Mouse (Mus musculus): Measurements from ENCODE around the gene Ptges2. TPM values are rescaled to one million over a fixed set of nuclear protein-coding genes. Genes with fewer than 3 reads are reported as not detected.

Gene Ptges2
- polyA plus RNA-seq (2015; fragmentation: Nextera tagmentation; extraction: Ambion mirVana), result 24.9 and 26.0 TPM in 2 replicates

GRCm38 (mm10) chr2:32395484-32395945 is at the start of gene Ptges2:
TSS of gene Ptges2 (plus strand) at chr2:32395896.
- peak within 1 kb of the TSS; percentile 88 for H3K4me2 ChIP-seq
- H3K9me3 ChIP-seq, result no peaks in the 10 kb centered on the region
- H3K4me3 ChIP-seq, result peak within 1 kb of the TSS; percentile 88
- H3K27ac ChIP-seq, result peak within 1 kb of the TSS; percentile 95
- peaks cover 17% of the 10 kb centered on the region for H3K4me1 ChIP-seq
- peak within 1 kb of the TSS; percentile 78 for H3K9ac ChIP-seq
- peaks cover 9% of the 10 kb centered on the region for H3K36me3 ChIP-seq
- peak; percentile 90 for ATAC-seq (ENCODE audit: insufficient number of reproducible peaks, low FRiP score, low TSS enrichment, low read depth)
- under 1% methylated on average over 31 of the region's 31 CpGs for WGBS
- H3K27me3 ChIP-seq, result no peaks in the 10 kb centered on the region

- H3K4me1 ChIP-seq, result peaks cover 54% of the 10 kb centered on the region
- no peak overlapping the region for H3K27ac ChIP-seq
- H3K9ac ChIP-seq, result no peak overlapping the region
- H3K36me3 ChIP-seq, result peaks cover 28% of the 10 kb centered on the region
- H3K4me2 ChIP-seq, result no peak overlapping the region
- H3K27me3 ChIP-seq, result no peaks in the 10 kb centered on the region
- no peaks in the 10 kb centered on the region for H3K9me3 ChIP-seq
- no peak overlapping the region for H3K4me3 ChIP-seq
- WGBS, result 84% methylated on average over 6 of the region's 6 CpGs
- ATAC-seq (ENCODE audit: insufficient number of reproducible peaks, low FRiP score, low TSS enrichment, low read depth), result no peak
These were observed 48.7 kb upstream of the Ptges2 start for GRCm38 (mm10) chr2:32347019-32347418.

GRCm38 (mm10) chr2:32348311-32348710 is 47.4 kb upstream of the Ptges2 start:
- Histone ChIP-seq H3K9ac (no peak overlapping the region), H3K4me1 (peaks cover 51% of the 10 kb centered on the region), H3K27me3 (no peaks in the 10 kb centered on the region), H3K36me3 (peaks cover 24% of the 10 kb centered on the region), H3K4me2 (no peak overlapping the region), H3K9me3 (no peaks in the 10 kb centered on the region), H3K4me3 (no peak overlapping the region), H3K27ac (no peak overlapping the region)
- ATAC-seq (ENCODE audit: insufficient number of reproducible peaks, low FRiP score, low TSS enrichment, low read depth), result no peak
- WGBS, result 75% methylated on average over 11 of the region's 11 CpGs

GRCm38 (mm10) chr2:32349625-32350255 is 46.0 kb upstream of the Ptges2 start:
- H3K4me2 ChIP-seq, result no peak overlapping the region
- no peak overlapping the region for H3K27ac ChIP-seq
- no peak overlapping the region for H3K4me3 ChIP-seq
- 51% methylated on average over 8 of the region's 8 CpGs for WGBS
- no peak for ATAC-seq (ENCODE audit: insufficient number of reproducible peaks, low FRiP score, low TSS enrichment, low read depth)
- no peak overlapping the region for H3K9ac ChIP-seq
- no peaks in the 10 kb centered on the region for H3K9me3 ChIP-seq
- peaks cover 22% of the 10 kb centered on the region for H3K36me3 ChIP-seq
- no peaks in the 10 kb centered on the region for H3K27me3 ChIP-seq
- peaks cover 46% of the 10 kb centered on the region for H3K4me1 ChIP-seq

- peaks cover 19% of the 10 kb centered on the region for H3K36me3 ChIP-seq
- 52% methylated on average over 13 of the region's 13 CpGs for WGBS
- H3K27me3 ChIP-seq, result no peaks in the 10 kb centered on the region
- no peaks in the 10 kb centered on the region for H3K9me3 ChIP-seq
- no peak overlapping the region for H3K4me3 ChIP-seq
- peak overlapping the region; percentile 81 for H3K4me2 ChIP-seq
- ATAC-seq (ENCODE audit: insufficient number of reproducible peaks, low FRiP score, low TSS enrichment, low read depth), result no peak
- no peak overlapping the region for H3K9ac ChIP-seq
- H3K27ac ChIP-seq, result peak overlapping the region; percentile 35; the same call in 1 of the 2 replicates
- H3K4me1 ChIP-seq, result peaks cover 42% of the 10 kb centered on the region
These were observed 45.1 kb upstream of the Ptges2 start for GRCm38 (mm10) chr2:32350471-32351051.

GRCm38 (mm10) chr2:32351471-32351961 is 44.2 kb upstream of the Ptges2 start:
- no peak for ATAC-seq (ENCODE audit: insufficient number of reproducible peaks, low FRiP score, low TSS enrichment, low read depth)
- Histone ChIP-seq H3K27ac (peak overlapping the region; percentile 95; the same call in 1 of the 2 replicates), H3K4me2 (peak overlapping the region; percentile 81), H3K4me3 (peak overlapping the region; percentile 82), H3K9me3 (no peaks in the 10 kb centered on the region), H3K9ac (peak overlapping the region; percentile 84; the same call in 1 of the 2 replicates), H3K4me1 (peaks cover 42% of the 10 kb centered on the region), H3K36me3 (peaks cover 19% of the 10 kb centered on the region), H3K27me3 (no peaks in the 10 kb centered on the region)
- 38% methylated on average over 9 of the region's 9 CpGs for WGBS

- no peak; the same call in 1 of the 2 replicates for ATAC-seq (ENCODE audit: insufficient number of reproducible peaks, low FRiP score, low TSS enrichment, low read depth)
- 1% methylated on average over 48 of the region's 52 CpGs for WGBS
- peak within 1 kb of the TSS; percentile 82 for H3K4me3 ChIP-seq
- no peaks in the 10 kb centered on the region for H3K9me3 ChIP-seq
- peak within 1 kb of the TSS; percentile 95 for H3K27ac ChIP-seq
- peak within 1 kb of the TSS; percentile 84 for H3K9ac ChIP-seq
- H3K4me1 ChIP-seq, result peaks cover 42% of the 10 kb centered on the region
- peak within 1 kb of the TSS; percentile 81 for H3K4me2 ChIP-seq
- peaks cover 13% of the 10 kb centered on the region for H3K36me3 ChIP-seq
- no peaks in the 10 kb centered on the region for H3K27me3 ChIP-seq
These were observed 43.3 kb upstream of the Ptges2 start, which contains the start of gene Ciz1 for GRCm38 (mm10) chr2:32352151-32353006. TSS of gene Ciz1 (plus strand) at chr2:32352327.

GRCm38 (mm10) chr2:32353007-32353542 is 42.6 kb upstream of the Ptges2 start, which contains the start of gene Dnm1:
TSS of gene Dnm1 (minus strand) at chr2:32353338.
- Histone ChIP-seq H3K36me3 (peaks cover 9% of the 10 kb centered on the region), H3K4me3 (peak within 1 kb of the TSS; percentile 82), H3K9ac (peak within 1 kb of the TSS; percentile 84), H3K9me3 (no peaks in the 10 kb centered on the region), H3K27me3 (no peaks in the 10 kb centered on the region), H3K27ac (peak within 1 kb of the TSS; percentile 95), H3K4me1 (peaks cover 42% of the 10 kb centered on the region), H3K4me2 (peak within 1 kb of the TSS; percentile 81)
- ATAC-seq (ENCODE audit: insufficient number of reproducible peaks, low FRiP score, low TSS enrichment, low read depth), result no peak
- under 1% methylated on average over 63 of the region's 63 CpGs for WGBS

GRCm38 (mm10) chr2:32353836-32354235 is 41.9 kb upstream of the Ptges2 start:
- no peaks in the 10 kb centered on the region for H3K9me3 ChIP-seq
- ATAC-seq (ENCODE audit: insufficient number of reproducible peaks, low FRiP score, low TSS enrichment, low read depth), result no peak
- no peak overlapping the region; the same call in 1 of the 2 replicates for H3K4me2 ChIP-seq
- 0 out of 2 replicates have a peak, but pooled peaks cover 4% of the 10 kb centered on the region for H3K36me3 ChIP-seq
- WGBS, result 60% methylated on average over 6 of the region's 6 CpGs
- no peak overlapping the region for H3K4me3 ChIP-seq
- no peaks in the 10 kb centered on the region for H3K27me3 ChIP-seq
- H3K9ac ChIP-seq, result no peak overlapping the region
- peak overlapping the region; percentile 38; the same call in 1 of the 2 replicates for H3K27ac ChIP-seq
- peaks cover 42% of the 10 kb centered on the region for H3K4me1 ChIP-seq

GRCm38 (mm10) chr2:32354336-32354895 is 41.3 kb upstream of the Ptges2 start:
- Histone ChIP-seq H3K4me2 (no peak overlapping the region), H3K4me3 (no peak overlapping the region), H3K36me3 (0 out of 2 replicates have a peak, but pooled peaks cover under 1% of the 10 kb centered on the region), H3K9me3 (no peaks in the 10 kb centered on the region), H3K27me3 (no peaks in the 10 kb centered on the region), H3K9ac (no peak overlapping the region), H3K27ac (no peak overlapping the region), H3K4me1 (peaks cover 41% of the 10 kb centered on the region)
- ATAC-seq (ENCODE audit: insufficient number of reproducible peaks, low FRiP score, low TSS enrichment, low read depth), result no peak
- 86% methylated on average over 3 of the region's 3 CpGs for WGBS

GRCm38 (mm10) chr2:32356216-32356615 is 39.5 kb upstream of the Ptges2 start:
- H3K27ac ChIP-seq, result no peak overlapping the region
- H3K4me1 ChIP-seq, result peaks cover 28% of the 10 kb centered on the region
- no peaks in the 10 kb centered on the region for H3K36me3 ChIP-seq
- H3K27me3 ChIP-seq, result 0 out of 2 replicates have a peak, but pooled peaks cover under 1% of the 10 kb centered on the region
- 71% methylated on average over 10 of the region's 10 CpGs for WGBS
- H3K4me2 ChIP-seq, result no peak overlapping the region
- no peak for ATAC-seq (ENCODE audit: insufficient number of reproducible peaks, low FRiP score, low TSS enrichment, low read depth)
- H3K9ac ChIP-seq, result no peak overlapping the region
- no peaks in the 10 kb centered on the region for H3K9me3 ChIP-seq
- no peak overlapping the region for H3K4me3 ChIP-seq

Measured in limb, embryonic 15.5 days (tissue).